Mouse (Mus musculus): ENCODE measurements around the gene Cacnb2. TPM values are rescaled to one million over a fixed set of nuclear protein-coding genes. Genes with fewer than 3 reads are reported as not detected.

Gene Cacnb2
- total RNA-seq (2022): 100 to 1,000 TPM in 1 of 4 experiments, 10 to 100 TPM in 3; 70.5 to 105 (median 82.0) TPM

GRCm38 (mm10) chr2:14602788-14603187 lies at the start of gene Cacnb2:
Cacnb2 (plus strand) TSS chr2:14603088.
- no peak for DNase-seq (ENCODE audit: low spot score)

- no peak for DNase-seq (ENCODE audit: low spot score)
Observed at GRCm38 (mm10) chr2:14568020-14568419, 34.9 kb upstream of the Cacnb2 start.

GRCm38 (mm10) chr2:14571300-14571699 lies 31.6 kb upstream of the Cacnb2 start:
- no peak for DNase-seq (ENCODE audit: low spot score)

GRCm38 (mm10) chr2:14589541-14589940 lies 13.3 kb upstream of the Cacnb2 start:
- no peak for DNase-seq (ENCODE audit: low spot score)

- no peak for DNase-seq (ENCODE audit: low spot score)
Observed at GRCm38 (mm10) chr2:14597909-14598563, 4.9 kb upstream of the Cacnb2 start.

- peak; percentile 6 for DNase-seq (ENCODE audit: low spot score)
Observed at GRCm38 (mm10) chr2:14603784-14604781, 1.2 kb downstream of the Cacnb2 start.

GRCm38 (mm10) chr2:14604791-14605190 lies 1.9 kb downstream of the Cacnb2 start:
- DNase-seq (ENCODE audit: low spot score): no peak

GRCm38 (mm10) chr2:14605207-14605606 lies 2.3 kb downstream of the Cacnb2 start:
- DNase-seq (ENCODE audit: low spot score): no peak

GRCm38 (mm10) chr2:14608606-14609005 lies 5.7 kb downstream of the Cacnb2 start:
- DNase-seq (ENCODE audit: low spot score): no peak

- no peak for DNase-seq (ENCODE audit: low spot score)
Observed at GRCm38 (mm10) chr2:14612705-14613104, 9.8 kb downstream of the Cacnb2 start.

GRCm38 (mm10) chr2:14616361-14616760 lies 13.5 kb downstream of the Cacnb2 start:
- DNase-seq (ENCODE audit: low spot score): no peak

- DNase-seq (ENCODE audit: low spot score): no peak
Observed at GRCm38 (mm10) chr2:14620120-14620853, 17.4 kb downstream of the Cacnb2 start.

- no peak for DNase-seq (ENCODE audit: low spot score)
Observed at GRCm38 (mm10) chr2:14620891-14621290, 18.0 kb downstream of the Cacnb2 start.

GRCm38 (mm10) chr2:14623820-14624219 lies 20.9 kb downstream of the Cacnb2 start:
- no peak for DNase-seq (ENCODE audit: low spot score)

- DNase-seq (ENCODE audit: low spot score): no peak
Observed at GRCm38 (mm10) chr2:14629814-14630492, 27.1 kb downstream of the Cacnb2 start.

- DNase-seq (ENCODE audit: low spot score): peak; percentile 28
Observed at GRCm38 (mm10) chr2:14631590-14631989, 28.7 kb downstream of the Cacnb2 start.

GRCm38 (mm10) chr2:14633202-14633601 lies 30.3 kb downstream of the Cacnb2 start:
- DNase-seq (ENCODE audit: low spot score): no peak

GRCm38 (mm10) chr2:14639266-14639665 lies 36.4 kb downstream of the Cacnb2 start:
- no peak for DNase-seq (ENCODE audit: low spot score)

- no peak for DNase-seq (ENCODE audit: low spot score)
Observed at GRCm38 (mm10) chr2:14639877-14640276, 37.0 kb downstream of the Cacnb2 start.

GRCm38 (mm10) chr2:14641040-14641439 lies 38.2 kb downstream of the Cacnb2 start:
- DNase-seq (ENCODE audit: low spot score): peak; percentile 41

- no peak for DNase-seq (ENCODE audit: low spot score)
Observed at GRCm38 (mm10) chr2:14651268-14651667, 48.4 kb downstream of the Cacnb2 start.

Data from heart, adult 8-10 months (tissue).